Comparison of ENCODE assay signal across 13 mouse cellular contexts in the genomic region with DNA sequence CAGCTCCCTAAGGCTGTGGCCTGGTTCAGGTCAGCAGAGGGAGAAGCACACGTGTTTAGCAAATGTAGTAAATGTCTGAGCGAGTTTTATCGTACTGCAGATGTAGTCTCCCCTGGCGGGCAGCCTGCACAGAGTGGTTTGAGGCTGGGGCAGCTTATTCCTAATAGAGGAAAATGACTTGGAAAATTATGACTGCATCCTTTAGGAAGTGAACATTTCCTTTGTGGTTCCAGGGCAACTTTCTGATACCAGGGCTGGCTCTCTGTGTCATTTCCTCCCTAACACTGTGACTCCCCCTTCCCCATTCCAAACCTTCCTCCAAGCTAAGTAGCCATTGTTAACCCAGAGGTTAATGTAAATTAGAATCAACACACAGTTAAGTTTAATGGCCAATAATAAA.
A peak's percentile ranks its signal among the peaks of the same experiment; 100 is the strongest.
DNase-seq lines count a peak whose midpoint lies in the region; ATAC-seq and TF ChIP-seq lines count a peak whose summit lies in the region.
"Had no signal": no experiment of that assay in that cellular context is flagged by ENCODE, and none has a peak within 500 bp of the region (broad histone marks: within the 10 kb centered on the region; RNA-seq: fewer than 3 reads in every experiment).

No protein-coding gene starts in this region.

- intact Hi-C loops in gastrocnemius, adult 2 months (cut with DNase I): no loop called here
- intact Hi-C loops in gastrocnemius, postnatal 14 days (cut with DNase I; ENCODE audit: low total_unique reads): no loop called here

- H3K36me3 ChIP-seq in kidney, postnatal 0 days (ENCODE audit: insufficient read depth, low read length): no peaks in the 10 kb centered on the region
- H3K36me3 ChIP-seq in kidney, embryonic 14.5 days (ENCODE audit: control insufficient read depth, insufficient read depth, low read length): no peaks in the 10 kb centered on the region
- H3K36me3 ChIP-seq: G1E; midbrain, embryonic 12.5 days had no signal

- H3K9me3 ChIP-seq in kidney, postnatal 0 days (replicated peaks; ENCODE audit: low read length): no peaks in the 10 kb centered on the region
- H3K9me3 ChIP-seq in kidney, embryonic 14.5 days (ENCODE audit: control insufficient read depth, low read length): no peaks in the 10 kb centered on the region
- H3K9me3 ChIP-seq: midbrain, embryonic 12.5 days had no signal

- H3K27me3 ChIP-seq in kidney, postnatal 0 days (ENCODE audit: insufficient read depth, low read length): no peaks in the 10 kb centered on the region
- no peaks in the 10 kb centered on the region for H3K27me3 ChIP-seq in kidney, embryonic 14.5 days (ENCODE audit: control insufficient read depth, insufficient read depth, low read length)

- H3K27ac ChIP-seq in gastrocnemius, adult 2 months: peak overlapping the region; percentile 84
- no peak overlapping the region for H3K27ac ChIP-seq in kidney, postnatal 0 days
- H3K27ac ChIP-seq in kidney, embryonic 14.5 days (ENCODE audit: low read depth, low read length): no peak overlapping the region; the same call in 1 of the 2 replicates
- H3K27ac ChIP-seq: hindbrain, embryonic 14.5 days; midbrain, embryonic 12.5 days had no signal

- no peak overlapping the region for H3K4me2 ChIP-seq in kidney, postnatal 0 days (ENCODE audit: low read length)
- no peak overlapping the region for H3K4me2 ChIP-seq in kidney, embryonic 14.5 days (replicated peaks; ENCODE audit: low read depth, low read length)
- H3K4me2 ChIP-seq: midbrain, embryonic 12.5 days had no signal

- no peak overlapping the region for H3K9ac ChIP-seq in kidney, postnatal 0 days (ENCODE audit: low read depth, low read length)
- H3K9ac ChIP-seq in kidney, embryonic 14.5 days (ENCODE audit: low read depth, low read length): no peak overlapping the region
- H3K9ac ChIP-seq: midbrain, embryonic 12.5 days had no signal

- no peak for TF ChIP-seq CTCF in gastrocnemius, adult 2 months (IDR thresholded peaks at IDR 0.05)
- no peak for TF ChIP-seq CTCF in kidney, postnatal 0 days (IDR thresholded peaks at IDR 0.05; ENCODE audit: low read depth)

- peaks cover 25% of the 10 kb centered on the region; the same call in 1 of the 2 replicates for H3K4me1 ChIP-seq in kidney, postnatal 0 days (replicated peaks; ENCODE audit: insufficient read depth, low read length)
- peaks cover 21% of the 10 kb centered on the region; the same call in 1 of the 2 replicates for H3K4me1 ChIP-seq in kidney, embryonic 14.5 days (ENCODE audit: control insufficient read depth, insufficient read depth, low read length)

- peak overlapping the region; percentile 56 for H3K4me3 ChIP-seq in gastrocnemius, adult 2 months
- no peak overlapping the region for H3K4me3 ChIP-seq in kidney, postnatal 0 days (replicated peaks; ENCODE audit: low read depth, low read length)
- H3K4me3 ChIP-seq in kidney, embryonic 14.5 days (ENCODE audit: low read length): no peak overlapping the region
- H3K4me3 ChIP-seq: midbrain, embryonic 12.5 days had no signal

- 38% methylated on average over 4 of the region's 4 CpGs for WGBS in kidney, postnatal 0 days
- 36% methylated on average over 4 of the region's 4 CpGs for WGBS in kidney, embryonic 14.5 days

- no peak for DNase-seq in gastrocnemius, adult 2 months
- no peak for DNase-seq in gastrocnemius, postnatal 14 days
- DNase-seq in kidney, postnatal 0 days (ENCODE audit: low spot score): peak; percentile 47
- peak; percentile 42 for DNase-seq in kidney, postnatal 14 days
- no peak for DNase-seq in left cerebral cortex, adult 18-20 months (ENCODE audit: low spot score in 2 of 2)
- no peak for DNase-seq in spleen, adult 18-20 months
- DNase-seq: cerebellum, adult 8-10 months; right cerebral cortex, postnatal 14 days had no signal

- no peak for ATAC-seq in kidney, postnatal 0 days (replicated peaks; ENCODE audit: low FRiP score, low read depth)
- no peak for ATAC-seq in kidney, embryonic 14.5 days (ENCODE audit: low FRiP score, low TSS enrichment)
- peak; percentile 34 for ATAC-seq in common myeloid progenitor, adult 5-6 weeks (replicated peaks; ENCODE audit: low read depth, poor library complexity, severe bottlenecking)

Comparison
In these comparisons a context has a peak if more than half of its experiments do, and no peak if none do; other contexts are left out.
1. DNase-seq: peak in kidney, postnatal 0 days (single experiment) and kidney, postnatal 14 days (single experiment); none in gastrocnemius, adult 2 months (single experiment), gastrocnemius, postnatal 14 days (single experiment), left cerebral cortex, adult 18-20 months (0 of 2) and spleen, adult 18-20 months (0 of 2).